Mouse (Mus musculus): ENCODE measurements around the gene Maff.

DNA sequence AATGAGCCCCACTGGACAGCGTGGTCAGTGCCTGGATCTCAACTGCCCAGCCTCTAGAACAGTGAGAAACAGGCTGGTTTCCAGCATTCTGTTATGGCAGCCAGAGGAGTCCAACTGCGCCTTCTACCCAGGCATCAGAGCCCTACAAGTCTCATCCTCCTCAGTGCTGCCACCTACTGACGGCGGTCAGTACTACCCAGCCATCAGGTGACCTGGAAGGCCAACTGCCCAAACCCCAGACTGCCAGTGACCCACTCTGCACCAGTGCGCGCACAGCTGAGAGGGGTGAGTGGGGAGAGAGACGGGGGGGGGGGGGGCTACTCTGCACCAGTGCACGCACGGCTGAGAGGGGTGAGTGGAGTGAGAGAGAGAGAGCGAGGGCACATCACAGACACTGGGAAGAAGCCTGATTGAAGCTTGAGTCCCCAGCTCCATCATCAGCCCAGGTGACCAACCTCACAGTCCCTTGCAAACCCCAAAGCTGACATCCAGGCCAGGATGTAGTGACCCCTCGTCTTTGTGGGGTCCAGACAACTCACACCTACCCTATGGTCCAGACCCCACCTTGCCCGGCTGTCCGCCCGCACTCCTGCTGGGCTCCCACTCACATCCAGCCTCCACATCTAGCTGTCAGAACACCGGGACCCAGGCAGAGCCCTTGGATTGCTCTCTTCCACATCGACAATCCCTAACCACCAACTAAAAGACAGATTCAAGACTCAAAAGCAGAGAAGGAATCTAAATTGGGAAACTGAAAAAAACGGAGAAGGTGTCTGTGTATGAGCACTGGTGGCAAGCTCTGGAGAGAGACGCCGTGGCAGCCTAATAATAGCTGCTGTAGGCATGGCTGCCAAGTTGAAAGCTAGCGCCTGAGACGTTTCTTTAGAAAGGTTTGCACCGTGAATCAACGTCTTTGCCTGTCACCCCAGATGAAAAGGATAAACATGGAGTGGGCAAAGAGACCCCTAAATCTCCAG, 34.3 kb downstream of the Maff start:
- TF ChIP-seq CTCF (IDR thresholded peaks at IDR 0.05; ENCODE audit: extremely low read depth, insufficient read depth, low read length): peak; percentile 70
- TF ChIP-seq POLR2A (IDR thresholded peaks at IDR 0.05; ENCODE audit: extremely low read depth, insufficient read depth, low read length): no peak

Measured in cortical plate, adult 2 months (tissue).